Mouse (Mus musculus): ENCODE data around the gene Krt7.

Gene Krt7

GRCm38 (mm10) chr15:101410775-101411174 lies at the start of gene Krt7:
Krt7 (plus strand) TSS chr15:101411043.
- DNase-seq (ENCODE audit: low spot score in 2 of 2): no peak

DNA sequence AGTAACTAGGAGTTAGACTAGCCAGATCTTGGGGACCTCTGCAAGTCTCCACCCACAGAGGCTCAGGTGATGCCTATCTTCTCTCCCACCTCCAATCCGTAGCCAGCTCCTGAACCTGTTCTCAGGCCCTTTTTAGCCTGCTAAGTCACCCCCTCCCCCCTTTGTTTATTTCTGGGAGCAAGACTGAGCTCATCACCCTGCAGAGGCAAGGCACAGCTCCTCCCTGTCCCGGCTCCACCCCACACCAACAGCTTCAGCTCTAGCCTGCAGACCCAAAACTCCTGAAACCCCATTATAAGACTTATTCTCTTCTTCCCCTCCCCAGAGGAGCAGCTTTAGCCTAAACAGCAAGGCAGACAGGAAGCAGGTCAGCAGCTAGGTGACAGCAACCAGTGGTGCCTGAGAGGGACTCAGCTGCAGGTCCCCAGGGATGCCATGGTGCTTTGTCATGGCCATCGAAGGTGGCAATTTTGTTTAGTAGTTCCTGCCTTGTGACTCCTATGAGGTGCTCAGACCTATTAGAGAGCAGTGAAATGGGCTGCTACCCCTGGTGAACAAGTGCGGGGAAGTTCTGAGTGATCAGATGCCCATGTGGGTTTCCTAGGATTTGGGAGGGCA lies 48.3 kb upstream of the Krt7 start:
- DNase-seq (ENCODE audit: low spot score in 2 of 2): peak in 1 of 2 experiments; percentile 41

- no peak for DNase-seq (ENCODE audit: low spot score in 2 of 2)
Observed at GRCm38 (mm10) chr15:101363933-101364332, 46.9 kb upstream of the Krt7 start.

GRCm38 (mm10) chr15:101364425-101364824 lies 46.4 kb upstream of the Krt7 start:
- no peak for DNase-seq (ENCODE audit: low spot score in 2 of 2)

DNA sequence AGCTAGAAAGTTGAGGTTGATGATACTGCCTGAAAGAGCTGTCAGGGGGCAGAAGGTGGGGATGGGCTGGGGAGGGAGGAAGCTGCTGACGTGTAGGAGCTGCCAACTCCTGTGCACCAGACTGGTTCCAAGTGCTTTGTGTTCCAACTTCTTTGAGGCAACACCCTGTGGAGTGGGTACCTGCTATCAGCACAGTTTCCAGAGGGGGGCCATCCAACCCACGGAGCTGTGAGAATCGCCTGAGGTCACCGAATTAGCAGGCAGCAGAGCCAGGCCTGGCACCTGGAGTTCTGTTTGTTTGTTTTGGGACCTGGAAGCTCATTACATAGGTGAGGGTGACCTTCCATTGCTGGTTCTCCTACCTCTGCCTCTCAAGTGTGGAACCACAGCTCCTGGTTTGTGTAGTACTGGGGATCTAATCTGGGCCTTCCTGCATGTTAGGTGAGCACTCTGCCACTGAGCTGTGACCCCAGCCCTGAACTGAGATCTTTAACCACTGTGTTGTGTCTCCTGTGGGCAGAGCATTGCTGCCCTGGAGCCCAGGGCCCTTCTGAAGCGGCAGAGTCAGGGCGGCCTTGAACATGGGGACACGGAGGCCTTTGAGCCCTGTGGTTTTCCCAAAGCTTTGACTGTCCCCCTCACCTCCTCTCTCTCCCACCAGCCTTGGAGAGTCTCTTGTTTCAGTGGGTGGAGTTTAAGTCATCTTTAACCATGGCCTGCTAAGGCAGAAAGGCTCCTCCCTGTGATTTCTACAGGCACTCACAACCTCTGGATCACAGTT lies 45.8 kb upstream of the Krt7 start:
- DNase-seq (ENCODE audit: low spot score in 2 of 2): no peak

DNA sequence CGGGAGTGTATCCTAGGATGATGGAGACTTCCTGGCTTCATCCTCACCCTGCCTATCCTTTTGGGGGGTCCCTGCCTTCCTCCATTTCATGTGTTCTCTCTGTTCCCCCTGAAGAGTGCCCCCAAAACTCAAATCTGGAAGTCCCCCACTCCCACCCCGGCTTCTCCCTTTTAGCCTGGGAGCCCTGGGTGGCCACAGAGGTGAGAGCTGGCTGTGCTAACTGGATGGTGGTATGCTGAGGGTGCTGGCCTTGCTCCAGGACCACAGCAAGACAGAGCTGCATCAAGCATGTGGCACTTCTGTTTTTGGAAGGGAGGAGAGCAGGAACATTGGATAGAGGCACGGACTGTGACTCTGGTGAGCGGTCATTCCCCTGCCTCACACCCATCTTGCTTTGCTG lies 45.1 kb upstream of the Krt7 start:
- DNase-seq (ENCODE audit: low spot score in 2 of 2): no peak

- no peak for DNase-seq (ENCODE audit: low spot score in 2 of 2)
Observed at GRCm38 (mm10) chr15:101366482-101366881, 44.4 kb upstream of the Krt7 start.

DNA sequence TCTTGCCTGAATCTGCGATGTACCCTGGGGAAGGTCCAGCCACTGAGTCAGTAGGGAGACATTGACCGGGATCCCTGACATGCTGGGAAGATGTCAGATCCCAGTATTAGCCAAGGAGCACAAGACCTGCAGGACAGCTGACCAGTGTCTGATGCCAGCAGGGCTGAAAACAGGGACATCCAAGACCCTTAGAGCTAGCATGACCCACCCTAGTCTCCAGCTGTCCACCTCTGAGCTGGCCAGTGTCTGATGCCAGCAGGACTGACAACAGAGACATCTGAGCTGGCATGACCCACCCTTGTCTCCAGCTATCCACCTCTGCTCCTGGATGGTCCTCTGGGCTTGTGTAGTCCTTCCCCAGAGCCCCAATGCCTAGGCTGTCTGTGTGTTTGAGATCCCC lies 43.9 kb upstream of the Krt7 start:
- DNase-seq (ENCODE audit: low spot score in 2 of 2): no peak

DNA sequence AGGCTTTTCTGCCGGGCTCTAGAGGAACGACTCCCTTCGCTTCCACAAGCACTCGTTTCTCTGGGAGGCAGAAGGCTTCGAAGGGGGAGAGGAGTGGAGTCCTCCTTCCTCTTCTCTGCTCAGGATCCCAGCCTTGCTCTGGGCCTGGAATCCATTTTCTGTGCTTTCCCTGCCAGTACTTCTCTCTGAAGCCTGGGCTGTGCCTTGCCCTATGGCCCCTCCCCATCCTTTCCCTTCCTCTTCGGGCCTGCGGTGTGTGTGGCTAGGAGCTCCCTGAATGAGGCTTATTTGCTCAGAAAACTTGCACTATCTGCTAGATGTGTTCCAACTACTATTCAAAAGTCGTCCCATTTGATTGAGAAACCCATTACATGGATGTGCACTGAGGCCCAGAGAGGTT lies 43.3 kb upstream of the Krt7 start:
- DNase-seq (ENCODE audit: low spot score in 2 of 2): no peak

- DNase-seq (ENCODE audit: low spot score in 2 of 2): no peak
Observed at GRCm38 (mm10) chr15:101368015-101368414, 42.8 kb upstream of the Krt7 start.

- DNase-seq (ENCODE audit: low spot score in 2 of 2): no peak
Observed at GRCm38 (mm10) chr15:101368502-101369381, 42.1 kb upstream of the Krt7 start.

- DNase-seq (ENCODE audit: low spot score in 2 of 2): no peak
Observed at GRCm38 (mm10) chr15:101369382-101370100, 41.3 kb upstream of the Krt7 start.

- DNase-seq (ENCODE audit: low spot score in 2 of 2): no peak
Observed at GRCm38 (mm10) chr15:101370101-101370911, 40.5 kb upstream of the Krt7 start, which contains the start of gene Krt80. Krt80 (minus strand) TSS chr15:101370162.

DNA sequence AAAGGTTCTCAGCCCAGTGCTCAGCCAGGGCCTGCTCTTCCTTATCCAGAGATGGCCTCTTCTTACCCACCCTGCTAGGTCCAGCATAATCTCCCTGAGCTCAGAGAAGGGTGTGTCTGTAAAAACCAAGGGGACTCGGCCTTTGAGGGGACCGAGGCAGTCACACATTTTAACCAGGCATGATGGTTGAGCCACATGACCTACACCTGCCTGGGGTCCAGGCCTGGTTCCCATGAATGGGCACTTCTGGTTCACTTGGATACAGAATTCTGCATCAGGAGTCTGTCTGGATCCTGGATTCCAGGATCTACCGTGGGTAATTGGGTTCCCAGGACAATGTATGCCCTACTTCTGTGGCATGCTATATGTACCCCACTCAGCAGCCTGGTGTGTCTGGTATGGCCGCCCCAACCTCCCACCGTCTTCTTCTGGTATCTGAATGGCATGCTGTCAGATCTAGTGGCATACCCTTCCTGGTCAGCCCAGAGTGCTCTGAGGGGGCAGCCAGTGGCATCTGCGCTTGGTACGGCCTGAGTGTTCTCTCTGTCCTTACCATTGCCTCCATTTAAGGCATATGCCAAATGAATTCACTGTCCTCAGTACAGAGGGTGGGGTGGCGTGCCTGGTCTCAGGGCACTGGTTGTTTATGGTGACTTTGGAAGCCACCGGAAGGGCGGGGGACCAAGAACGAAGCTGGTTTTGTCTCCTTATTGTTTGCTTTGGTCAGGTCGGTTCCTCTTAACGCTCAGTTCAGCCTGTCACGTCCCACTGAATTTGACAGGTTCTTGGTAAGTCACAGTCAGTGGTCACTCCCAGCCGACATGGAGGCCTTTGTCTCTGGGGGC lies 39.5 kb upstream of the Krt7 start:
- no peak for DNase-seq (ENCODE audit: low spot score in 2 of 2)

GRCm38 (mm10) chr15:101372131-101372977 lies 38.5 kb upstream of the Krt7 start:
- no peak for DNase-seq (ENCODE audit: low spot score in 2 of 2)

GRCm38 (mm10) chr15:101373286-101373898 lies 37.5 kb upstream of the Krt7 start:
- no peak for DNase-seq (ENCODE audit: low spot score in 2 of 2)

DNA sequence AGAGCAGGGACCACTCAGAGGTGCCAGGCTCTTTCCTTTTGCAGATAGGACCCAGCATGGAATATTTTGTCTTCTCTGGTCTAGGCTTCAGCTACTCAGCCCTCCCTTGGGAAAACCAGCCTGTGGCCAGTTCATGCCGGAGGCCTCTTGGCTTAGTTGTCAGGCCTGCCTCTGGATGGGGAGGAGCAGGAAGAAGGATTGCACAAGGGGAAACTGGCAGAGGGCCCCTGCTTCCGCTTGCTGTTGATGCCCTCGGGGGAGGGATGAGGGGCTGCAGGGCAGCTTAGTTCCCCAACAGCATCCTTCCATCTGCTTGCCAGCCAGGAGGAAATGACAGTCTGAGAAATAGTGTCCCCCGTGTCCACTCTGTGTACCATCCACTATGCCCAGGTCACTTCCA lies 36.0 kb upstream of the Krt7 start:
- DNase-seq (ENCODE audit: low spot score in 2 of 2): peak in 1 of 2 experiments; percentile 59

GRCm38 (mm10) chr15:101375956-101376775 lies 34.7 kb upstream of the Krt7 start:
- DNase-seq (ENCODE audit: low spot score in 2 of 2): no peak
